Mouse (Mus musculus): Measurements from ENCODE around the gene Nlrp2. TPM values are rescaled to one million over a fixed set of nuclear protein-coding genes. Genes with fewer than 3 reads are reported as not detected.

Nlrp2 gene
- total RNA-seq (2014; rRNA removed) (not detected in 2 replicates), polyA plus RNA-seq (2015; fragmentation: Nextera tagmentation; extraction: Ambion mirVana) (not detected in 2 replicates)

- Histone ChIP-seq H3K4me1 (ENCODE audit: insufficient read depth) (no peaks in the 10 kb centered on the region), H3K4me2 (ENCODE audit: low read depth) (no peak within 1 kb of the TSS)
Measured at GRCm38 (mm10) chr7:5350935-5351334, at the start of gene Nlrp2. Gene Nlrp2, minus strand, starts transcription at chr7:5351035.

GRCm38 (mm10) chr7:5366724-5367123 is 15.9 kb upstream of the Nlrp2 start:
- H3K27me3 ChIP-seq (ENCODE audit: insufficient read depth, low read length), result no peaks in the 10 kb centered on the region
- ATAC-seq (no peak), DNase-seq (no peak)
- TF ChIP-seq CTCF (IDR thresholded peaks at IDR 0.05; ENCODE audit: low read depth), result no peak
- peaks cover 10% of the 10 kb centered on the region; the same call in 1 of the 2 replicates for H3K9me3 ChIP-seq (ENCODE audit: low read length)
- no peak overlapping the region for H3K4me3 ChIP-seq (ENCODE audit: low read depth, low read length)
- no peak overlapping the region for H3K27ac ChIP-seq (ENCODE audit: low read depth, low read length)
- H3K4me1 ChIP-seq (ENCODE audit: insufficient read depth), result no peaks in the 10 kb centered on the region
- no peaks in the 10 kb centered on the region for H3K36me3 ChIP-seq (ENCODE audit: insufficient read depth)
- H3K9ac ChIP-seq, result no peak overlapping the region
- WGBS, result 82% methylated on average over 2 of the region's 2 CpGs
- no peak overlapping the region for H3K4me2 ChIP-seq (ENCODE audit: low read depth)

More at GRCm38 (mm10) chr7:5350935-5351334, at the start of gene Nlrp2:
- H3K9me3 ChIP-seq (ENCODE audit: low read length), result peaks cover 18% of the 10 kb centered on the region
- DNase-seq (no peak), ATAC-seq (no peak)
- WGBS, result 82% methylated on average over 4 of the region's 4 CpGs
- H3K36me3 ChIP-seq (ENCODE audit: insufficient read depth), result no peaks in the 10 kb centered on the region
- no peaks in the 10 kb centered on the region for H3K27me3 ChIP-seq (ENCODE audit: insufficient read depth, low read length)
- H3K9ac ChIP-seq, result no peak within 1 kb of the TSS
- no peak within 1 kb of the TSS for H3K27ac ChIP-seq (ENCODE audit: low read depth, low read length)
- no peak within 1 kb of the TSS for H3K4me3 ChIP-seq (ENCODE audit: low read depth, low read length)
- no peak for TF ChIP-seq CTCF (IDR thresholded peaks at IDR 0.05; ENCODE audit: low read depth)

GRCm38 (mm10) chr7:5363599-5363998 is 12.8 kb upstream of the Nlrp2 start:
- no peak for TF ChIP-seq CTCF (IDR thresholded peaks at IDR 0.05; ENCODE audit: low read depth)
- Histone ChIP-seq H3K4me2 (ENCODE audit: low read depth) (no peak overlapping the region), H3K36me3 (ENCODE audit: insufficient read depth) (no peaks in the 10 kb centered on the region), H3K4me1 (ENCODE audit: insufficient read depth) (no peaks in the 10 kb centered on the region), H3K9me3 (ENCODE audit: low read length) (peaks cover 13% of the 10 kb centered on the region; the same call in 1 of the 2 replicates), H3K9ac (no peak overlapping the region), H3K27me3 (ENCODE audit: insufficient read depth, low read length) (no peaks in the 10 kb centered on the region), H3K4me3 (ENCODE audit: low read depth, low read length) (no peak overlapping the region), H3K27ac (ENCODE audit: low read depth, low read length) (no peak overlapping the region)
- 95% methylated on average over 5 of the region's 5 CpGs for WGBS
- DNase-seq, result no peak
- ATAC-seq, result no peak

- no peaks in the 10 kb centered on the region for H3K4me1 ChIP-seq (ENCODE audit: insufficient read depth)
- no peak for TF ChIP-seq CTCF (IDR thresholded peaks at IDR 0.05; ENCODE audit: low read depth)
Measured at GRCm38 (mm10) chr7:5350237-5350636, 598 bp downstream of the Nlrp2 start, which contains the start of gene Gm5065. Gene Gm5065, plus strand, starts transcription at chr7:5350537.

GRCm38 (mm10) chr7:5327511-5327910 is 23.3 kb downstream of the Nlrp2 start:
- H3K9me3 ChIP-seq (ENCODE audit: low read length), result peaks cover 14% of the 10 kb centered on the region
- no peaks in the 10 kb centered on the region for H3K36me3 ChIP-seq (ENCODE audit: insufficient read depth)
- H3K4me2 ChIP-seq (ENCODE audit: low read depth), result no peak overlapping the region
- no peak overlapping the region for H3K4me3 ChIP-seq (ENCODE audit: low read depth, low read length)
- no peaks in the 10 kb centered on the region for H3K4me1 ChIP-seq (ENCODE audit: insufficient read depth)
- DNase-seq, result no peak
- TF ChIP-seq CTCF (IDR thresholded peaks at IDR 0.05; ENCODE audit: low read depth), result no peak
- WGBS, result 73% methylated on average over 1 of the region's 1 CpGs
- no peaks in the 10 kb centered on the region for H3K27me3 ChIP-seq (ENCODE audit: insufficient read depth, low read length)
- no peak overlapping the region for H3K9ac ChIP-seq
- H3K27ac ChIP-seq (ENCODE audit: low read depth, low read length), result no peak overlapping the region
- no peak for ATAC-seq

More at GRCm38 (mm10) chr7:5350237-5350636, 598 bp downstream of the Nlrp2 start, which contains the start of gene Gm5065:
- Histone ChIP-seq H3K9ac (no peak within 1 kb of the TSS), H3K4me2 (ENCODE audit: low read depth) (no peak within 1 kb of the TSS), H3K36me3 (ENCODE audit: insufficient read depth) (no peaks in the 10 kb centered on the region), H3K9me3 (ENCODE audit: low read length) (peaks cover 17% of the 10 kb centered on the region), H3K27me3 (ENCODE audit: insufficient read depth, low read length) (no peaks in the 10 kb centered on the region), H3K27ac (ENCODE audit: low read depth, low read length) (no peak within 1 kb of the TSS), H3K4me3 (ENCODE audit: low read depth, low read length) (no peak within 1 kb of the TSS)
- 84% methylated on average over 1 of the region's 1 CpGs for WGBS
- DNase-seq, result no peak
- ATAC-seq, result no peak

GRCm38 (mm10) chr7:5288281-5288680 is 62.6 kb downstream of the Nlrp2 start:
- H3K9me3 ChIP-seq (ENCODE audit: low read length), result 0 out of 2 replicates have a peak, but pooled peaks cover 2% of the 10 kb centered on the region
- no peaks in the 10 kb centered on the region for H3K36me3 ChIP-seq (ENCODE audit: insufficient read depth)
- H3K4me2 ChIP-seq (ENCODE audit: low read depth), result no peak overlapping the region
- no peak overlapping the region for H3K4me3 ChIP-seq (ENCODE audit: low read depth, low read length)
- 57% methylated on average over 1 of the region's 1 CpGs for WGBS
- no peak overlapping the region for H3K9ac ChIP-seq
- DNase-seq (no peak), ATAC-seq (no peak)
- TF ChIP-seq CTCF (IDR thresholded peaks at IDR 0.05; ENCODE audit: low read depth), result no peak
- no peak overlapping the region for H3K27ac ChIP-seq (ENCODE audit: low read depth, low read length)
- H3K27me3 ChIP-seq (ENCODE audit: insufficient read depth, low read length), result no peaks in the 10 kb centered on the region
- H3K4me1 ChIP-seq (ENCODE audit: insufficient read depth), result no peaks in the 10 kb centered on the region

GRCm38 (mm10) chr7:5263051-5263450 is 87.8 kb downstream of the Nlrp2 start:
- H3K36me3 ChIP-seq (ENCODE audit: insufficient read depth), result no peaks in the 10 kb centered on the region
- no peak overlapping the region for H3K4me3 ChIP-seq (ENCODE audit: low read depth, low read length)
- no peaks in the 10 kb centered on the region for H3K4me1 ChIP-seq (ENCODE audit: insufficient read depth)
- DNase-seq, result no peak
- ATAC-seq, result no peak
- H3K27me3 ChIP-seq (ENCODE audit: insufficient read depth, low read length), result no peaks in the 10 kb centered on the region
- no peak overlapping the region for H3K4me2 ChIP-seq (ENCODE audit: low read depth)
- no peak overlapping the region for H3K9ac ChIP-seq
- no peak overlapping the region for H3K27ac ChIP-seq (ENCODE audit: low read depth, low read length)
- WGBS, result 90% methylated on average over 3 of the region's 3 CpGs
- no peak for TF ChIP-seq CTCF (IDR thresholded peaks at IDR 0.05; ENCODE audit: low read depth)
- H3K9me3 ChIP-seq (ENCODE audit: low read length), result no peaks in the 10 kb centered on the region

Other genes with a start within 250 kb of the Nlrp2 start
- gene Rfpl4, start 234.1 kb downstream of the Nlrp2 start, total RNA-seq (2014; rRNA removed), result not detected in 2 replicates
- not detected in 2 replicates for gene Rfpl4, start 234.1 kb downstream of the Nlrp2 start, polyA plus RNA-seq (2015; fragmentation: Nextera tagmentation; extraction: Ambion mirVana)
- 0.15 and 0.24 TPM in 2 replicates for gene Rasl2-9, start 225.1 kb downstream of the Nlrp2 start, total RNA-seq (2014; rRNA removed)
- 0.47 and 0.65 TPM in 2 replicates for gene Rasl2-9, start 225.1 kb downstream of the Nlrp2 start, polyA plus RNA-seq (2015; fragmentation: Nextera tagmentation; extraction: Ambion mirVana)
- gene Vmn1r55, start 201.4 kb downstream of the Nlrp2 start, total RNA-seq (2014; rRNA removed), result 0.08 TPM in 1 of 2 replicates, not detected in the other
- gene Vmn1r55, start 201.4 kb downstream of the Nlrp2 start, polyA plus RNA-seq (2015; fragmentation: Nextera tagmentation; extraction: Ambion mirVana), result not detected in 2 replicates
- gene Vmn1r56, start 154.3 kb downstream of the Nlrp2 start, total RNA-seq (2014; rRNA removed), result not detected in 2 replicates
- not detected in 2 replicates for gene Vmn1r56, start 154.3 kb downstream of the Nlrp2 start, polyA plus RNA-seq (2015; fragmentation: Nextera tagmentation; extraction: Ambion mirVana)
- not detected in 2 replicates for gene Vmn1r57, start 132.5 kb downstream of the Nlrp2 start, total RNA-seq (2014; rRNA removed)
- not detected in 2 replicates for gene Vmn1r57, start 132.5 kb downstream of the Nlrp2 start, polyA plus RNA-seq (2015; fragmentation: Nextera tagmentation; extraction: Ambion mirVana)
- gene Gm5065, start 498 bp downstream of the Nlrp2 start, total RNA-seq (2014; rRNA removed), result not detected in 2 replicates
- not detected in 2 replicates for gene Gm5065, start 498 bp downstream of the Nlrp2 start, polyA plus RNA-seq (2015; fragmentation: Nextera tagmentation; extraction: Ambion mirVana)
- gene Vmn1r58, start 62.4 kb upstream of the Nlrp2 start, total RNA-seq (2014; rRNA removed), result not detected in 2 replicates
- not detected in 2 replicates for gene Vmn1r58, start 62.4 kb upstream of the Nlrp2 start, polyA plus RNA-seq (2015; fragmentation: Nextera tagmentation; extraction: Ambion mirVana)
- gene Vmn1r59, start 105.7 kb upstream of the Nlrp2 start, total RNA-seq (2014; rRNA removed), result not detected in 2 replicates
- not detected in 2 replicates for gene Vmn1r59, start 105.7 kb upstream of the Nlrp2 start, polyA plus RNA-seq (2015; fragmentation: Nextera tagmentation; extraction: Ambion mirVana)
- not detected in 2 replicates for gene Vmn2r28, start 142.9 kb upstream of the Nlrp2 start, total RNA-seq (2014; rRNA removed)
- gene Vmn2r28, start 142.9 kb upstream of the Nlrp2 start, polyA plus RNA-seq (2015; fragmentation: Nextera tagmentation; extraction: Ambion mirVana), result not detected in 2 replicates
- not detected in 2 replicates for gene Vmn1r60, start 196.3 kb upstream of the Nlrp2 start, total RNA-seq (2014; rRNA removed)
- not detected in 2 replicates for gene Vmn1r60, start 196.3 kb upstream of the Nlrp2 start, polyA plus RNA-seq (2015; fragmentation: Nextera tagmentation; extraction: Ambion mirVana)

All from forebrain, postnatal 0 days (tissue).